Mouse (Mus musculus) cerebellum, adult 2 months (tissue): ENCODE results near the gene Gas1.

Source experiments
- CTCF ChIP-seq: fragments of 200-500 bp; IDR thresholded peaks from 2 replicates; pipeline ENCODE4 v1.5.1; 2011; ENCODE audit warnings: low read depth, mild to moderate bottlenecking, control low read depth, low read length, moderate library complexity, borderline replicate concordance; ENCODE audit not compliant: insufficient read depth
- POLR2A ChIP-seq: fragments of 200-500 bp; IDR thresholded peaks from 2 replicates; pipeline ENCODE4 v1.6.1; 2011; ENCODE audit warnings: low read length, control low read depth, borderline replicate concordance; ENCODE audit not compliant: insufficient read depth

- no peak for TF ChIP-seq CTCF
- TF ChIP-seq POLR2A: no peak
Observed at GRCm38 (mm10) chr13:60124456-60124855, 52.7 kb downstream of the Gas1 start.
